Mouse (Mus musculus): Measurements from ENCODE around the gene Hspa1b. TPM values are rescaled to one million over a fixed set of nuclear protein-coding genes. Genes with fewer than 3 reads are reported as not detected.
"Not testable (repeated sequence)": the region's sequence is repeated elsewhere in the genome, so short reads cannot be mapped to it uniquely, and the experiment has no call there.

The Hspa1b gene
- polyA plus RNA-seq, 1 experiment from 2014 or later, result 0.94 TPM

- H3K36me3 ChIP-seq (ENCODE audit: control insufficient read depth, insufficient read depth, low read length), result peaks cover 10% of the 10 kb centered on the region; the same call in 1 of the 2 replicates
These were observed 7.2 kb downstream of the Hspa1b start for GRCm38 (mm10) chr17:34951636-34952377.

DNA sequence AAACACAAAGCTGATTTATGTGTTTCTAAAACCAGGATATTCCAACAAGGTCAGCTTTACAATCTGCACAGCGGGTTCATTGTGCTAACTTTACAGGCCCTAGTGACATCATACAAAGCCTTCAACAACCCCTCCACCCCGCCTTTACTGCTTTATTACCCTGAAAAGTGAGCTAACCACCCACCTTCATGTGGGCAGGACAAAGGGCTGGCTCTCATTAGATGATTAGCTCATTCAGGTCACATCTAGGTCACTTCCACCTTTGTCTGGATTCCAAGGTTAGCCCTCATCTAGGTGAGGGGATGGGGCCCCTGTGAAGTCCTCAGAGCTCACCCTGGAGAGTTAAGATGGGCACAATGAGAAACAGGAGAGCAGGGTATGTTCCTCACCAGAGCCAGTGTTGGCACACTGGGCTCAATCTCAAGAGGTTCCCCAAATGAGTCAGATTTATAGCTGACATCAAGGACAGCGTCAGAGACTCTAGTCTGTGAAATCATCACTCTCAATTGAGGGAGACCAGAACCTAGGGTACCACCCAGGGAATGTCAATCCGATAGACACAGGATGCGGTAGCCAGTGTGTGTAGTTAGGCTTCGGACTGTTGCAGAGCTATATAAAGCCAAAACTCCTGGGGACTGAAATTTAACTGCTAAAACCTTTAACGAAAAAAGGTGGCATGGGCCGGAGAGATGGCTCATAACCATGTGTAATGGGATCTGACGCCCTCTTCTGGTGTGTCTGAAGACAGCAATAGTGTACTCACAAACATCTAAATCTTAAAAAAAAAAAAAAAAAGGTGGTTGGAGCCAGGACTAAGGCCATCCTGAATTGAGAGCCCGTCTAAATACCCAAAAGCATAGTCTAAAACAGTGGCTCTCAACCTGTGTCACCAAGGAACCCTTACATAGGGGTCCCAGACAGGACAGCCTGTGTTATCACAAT is 8.3 kb downstream of the Hspa1b start:
- Histone ChIP-seq H3K4me3 (replicated peaks; ENCODE audit: low read length) (peak overlapping the region; percentile 88), H3K9ac (ENCODE audit: low read length) (peak overlapping the region; percentile 94), H3K27me3 (ENCODE audit: control insufficient read depth, insufficient read depth, low read length) (0 out of 2 replicates have a peak, but pooled peaks cover 4% of the 10 kb centered on the region), H3K36me3 (ENCODE audit: control insufficient read depth, insufficient read depth, low read length) (peaks cover 10% of the 10 kb centered on the region; the same call in 1 of the 2 replicates), H3K27ac (ENCODE audit: low read length) (peak overlapping the region; percentile 91), H3K4me1 (ENCODE audit: control insufficient read depth, insufficient read depth, low read length) (peaks cover 4% of the 10 kb centered on the region; the same call in 1 of the 2 replicates), H3K9me3 (replicated peaks; ENCODE audit: control insufficient read depth, low read length) (no peaks in the 10 kb centered on the region), H3K4me2 (ENCODE audit: low read depth, low read length) (peak overlapping the region; percentile 70)
- 23% methylated on average over 10 of the region's 10 CpGs for WGBS
- ATAC-seq (ENCODE audit: insufficient read depth, low FRiP score), result no peak

More at GRCm38 (mm10) chr17:34951636-34952377, 7.2 kb downstream of the Hspa1b start:
- H3K4me3 ChIP-seq (replicated peaks; ENCODE audit: low read length), result peak overlapping the region; percentile 88
- ATAC-seq (ENCODE audit: insufficient read depth, low FRiP score), result peak; percentile 23; the same call in 1 of the 2 replicates
- H3K27me3 ChIP-seq (ENCODE audit: control insufficient read depth, insufficient read depth, low read length), result 0 out of 2 replicates have a peak, but pooled peaks cover 4% of the 10 kb centered on the region
- H3K4me2 ChIP-seq (ENCODE audit: low read depth, low read length), result peak overlapping the region; percentile 70
- peak overlapping the region; percentile 91 for H3K27ac ChIP-seq (ENCODE audit: low read length)
- peak overlapping the region; percentile 94 for H3K9ac ChIP-seq (ENCODE audit: low read length)
- H3K9me3 ChIP-seq (replicated peaks; ENCODE audit: control insufficient read depth, low read length), result no peaks in the 10 kb centered on the region
- WGBS, result under 1% methylated on average over 29 of the region's 29 CpGs
- peaks cover 4% of the 10 kb centered on the region; the same call in 1 of the 2 replicates for H3K4me1 ChIP-seq (ENCODE audit: control insufficient read depth, insufficient read depth, low read length)

GRCm38 (mm10) chr17:34949553-34949969 is 9.5 kb downstream of the Hspa1b start:
- peaks cover 10% of the 10 kb centered on the region; the same call in 1 of the 2 replicates for H3K36me3 ChIP-seq (ENCODE audit: control insufficient read depth, insufficient read depth, low read length)
- no peaks in the 10 kb centered on the region for H3K27me3 ChIP-seq (ENCODE audit: control insufficient read depth, insufficient read depth, low read length)
- 43% methylated on average over 4 of the region's 4 CpGs for WGBS
- ATAC-seq (ENCODE audit: insufficient read depth, low FRiP score), result no peak
- H3K9ac ChIP-seq (ENCODE audit: low read length), result no peak overlapping the region
- no peak overlapping the region for H3K4me2 ChIP-seq (ENCODE audit: low read depth, low read length)
- H3K4me3 ChIP-seq (replicated peaks; ENCODE audit: low read length), result no peak overlapping the region
- H3K27ac ChIP-seq (ENCODE audit: low read length), result 0 out of 2 replicates have a peak overlapping the region, but pooled peaks have one; percentile 15
- H3K4me1 ChIP-seq (ENCODE audit: control insufficient read depth, insufficient read depth, low read length), result peaks cover 4% of the 10 kb centered on the region; the same call in 1 of the 2 replicates
- no peaks in the 10 kb centered on the region for H3K9me3 ChIP-seq (replicated peaks; ENCODE audit: control insufficient read depth, low read length)

GRCm38 (mm10) chr17:34948721-34949552 is 10.1 kb downstream of the Hspa1b start:
- not testable (repeated sequence) for H3K9me3 ChIP-seq (replicated peaks; ENCODE audit: control insufficient read depth, low read length); H3K4me2 ChIP-seq (ENCODE audit: low read depth, low read length); H3K27me3 ChIP-seq (ENCODE audit: control insufficient read depth, insufficient read depth, low read length); H3K4me3 ChIP-seq (replicated peaks; ENCODE audit: low read length); H3K27ac ChIP-seq (ENCODE audit: low read length); H3K4me1 ChIP-seq (ENCODE audit: control insufficient read depth, insufficient read depth, low read length); ATAC-seq (ENCODE audit: insufficient read depth, low FRiP score); H3K9ac ChIP-seq (ENCODE audit: low read length)
- H3K36me3 ChIP-seq (ENCODE audit: control insufficient read depth, insufficient read depth, low read length), result peaks cover 10% of the 10 kb centered on the region; the same call in 1 of the 2 replicates
- WGBS, result 53% methylated on average over 9 of the region's 9 CpGs

DNA sequence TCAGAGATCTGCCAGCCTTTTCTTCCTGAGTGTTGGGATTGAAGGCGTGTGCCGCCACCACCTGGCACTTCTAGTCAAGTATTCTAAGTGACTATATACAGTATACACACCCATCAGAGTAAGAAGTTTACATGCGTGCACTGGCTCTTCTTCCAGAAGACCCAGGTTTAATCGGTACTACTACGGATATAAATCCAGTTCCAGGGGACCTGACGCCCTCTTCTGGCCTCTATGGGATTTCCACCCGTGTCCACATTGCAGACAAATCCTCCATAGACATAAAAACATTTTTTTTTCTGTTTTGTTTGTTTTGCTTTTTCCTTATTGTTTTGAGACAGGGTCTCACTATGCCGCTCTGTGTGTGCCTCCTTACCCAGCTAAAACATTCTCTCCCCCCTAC is 11.4 kb downstream of the Hspa1b start:
- Histone ChIP-seq H3K9me3 (replicated peaks; ENCODE audit: control insufficient read depth, low read length) (no peaks in the 10 kb centered on the region), H3K36me3 (ENCODE audit: control insufficient read depth, insufficient read depth, low read length) (peaks cover 10% of the 10 kb centered on the region; the same call in 1 of the 2 replicates), H3K27me3 (ENCODE audit: control insufficient read depth, insufficient read depth, low read length) (no peaks in the 10 kb centered on the region), H3K4me2 (ENCODE audit: low read depth, low read length) (no peak overlapping the region), H3K4me1 (ENCODE audit: control insufficient read depth, insufficient read depth, low read length) (peaks cover 4% of the 10 kb centered on the region; the same call in 1 of the 2 replicates), H3K27ac (ENCODE audit: low read length) (no peak overlapping the region), H3K9ac (ENCODE audit: low read length) (no peak overlapping the region), H3K4me3 (replicated peaks; ENCODE audit: low read length) (no peak overlapping the region)
- no peak for ATAC-seq (ENCODE audit: insufficient read depth, low FRiP score)
- 16% methylated on average over 8 of the region's 8 CpGs for WGBS

GRCm38 (mm10) chr17:34946486-34947140 is 12.4 kb downstream of the Hspa1b start:
- Histone ChIP-seq H3K4me1 (ENCODE audit: control insufficient read depth, insufficient read depth, low read length) (peaks cover 4% of the 10 kb centered on the region; the same call in 1 of the 2 replicates), H3K27ac (ENCODE audit: low read length) (no peak overlapping the region), H3K36me3 (ENCODE audit: control insufficient read depth, insufficient read depth, low read length) (peaks cover 10% of the 10 kb centered on the region; the same call in 1 of the 2 replicates), H3K4me3 (replicated peaks; ENCODE audit: low read length) (no peak overlapping the region), H3K9ac (ENCODE audit: low read length) (no peak overlapping the region), H3K9me3 (replicated peaks; ENCODE audit: control insufficient read depth, low read length) (no peaks in the 10 kb centered on the region), H3K4me2 (ENCODE audit: low read depth, low read length) (no peak overlapping the region), H3K27me3 (ENCODE audit: control insufficient read depth, insufficient read depth, low read length) (no peaks in the 10 kb centered on the region)
- 92% methylated on average over 5 of the region's 5 CpGs for WGBS
- ATAC-seq (ENCODE audit: insufficient read depth, low FRiP score), result no peak

GRCm38 (mm10) chr17:34944362-34944761 is 14.7 kb downstream of the Hspa1b start:
- Histone ChIP-seq H3K27ac (ENCODE audit: low read length) (no peak overlapping the region), H3K4me2 (ENCODE audit: low read depth, low read length) (no peak overlapping the region), H3K27me3 (ENCODE audit: control insufficient read depth, insufficient read depth, low read length) (no peaks in the 10 kb centered on the region), H3K36me3 (ENCODE audit: control insufficient read depth, insufficient read depth, low read length) (no peaks in the 10 kb centered on the region), H3K4me1 (ENCODE audit: control insufficient read depth, insufficient read depth, low read length) (no peaks in the 10 kb centered on the region), H3K9ac (ENCODE audit: low read length) (no peak overlapping the region), H3K9me3 (replicated peaks; ENCODE audit: control insufficient read depth, low read length) (no peaks in the 10 kb centered on the region), H3K4me3 (replicated peaks; ENCODE audit: low read length) (no peak overlapping the region)
- no peak for ATAC-seq (ENCODE audit: insufficient read depth, low FRiP score)
